Mouse (Mus musculus) bone marrow, adult 2 months (tissue): ENCODE measurements around the gene Mycbpap. TPM values are rescaled to one million over a fixed set of nuclear protein-coding genes. Genes with fewer than 3 reads are reported as not detected.

Experiments
- H3K27ac ChIP-seq: fragments of 200-500 bp; 2 replicates; pipeline ENCODE4 v1.5.1; 2012; ENCODE audit warnings: low read depth, mild to moderate bottlenecking, control low read depth, inconsistent platforms, low read length; ENCODE audit not compliant: control insufficient read depth, poor library complexity, insufficient read depth
- H3K4me1 ChIP-seq: fragments of 200-500 bp; 2 replicates; pipeline ENCODE4 v1.6.1; 2011; ENCODE audit warnings: low read length; ENCODE audit not compliant: control insufficient read depth, insufficient read depth
- H3K4me3 ChIP-seq: fragments of 200-500 bp; replicated peaks from 2 replicates; pipeline ENCODE3; 2011; ENCODE audit warnings: mild to moderate bottlenecking, low read depth, low read length, control low read depth; ENCODE audit not compliant: control insufficient read depth
- CTCF ChIP-seq: fragments of 200-500 bp; IDR thresholded peaks from 2 replicates; pipeline ENCODE4 v1.5.1; 2011; ENCODE audit warnings: low read length, control low read depth; ENCODE audit not compliant: control insufficient read depth, insufficient read depth
- POLR2A ChIP-seq: fragments of 200-500 bp; IDR thresholded peaks from 2 replicates; pipeline ENCODE4 v1.6.1; 2011; ENCODE audit warnings: low read depth, mild to moderate bottlenecking, control low read depth, low read length, borderline replicate concordance; ENCODE audit not compliant: control insufficient read depth
- WGBS: fragments of 180-500 bp; shearing (Covaris S2); methylation state at CpG from one replicate; pipeline ENCODE4 v1.1.7; 2018; 5-methylcytosine and 5-hydroxymethylcytosine counted together
- polyA plus RNA-seq: library from polyadenylated mRNA; stranded (reverse); fragments of >200 nt; gene quantifications from 2 replicates; pipeline ENCODE4 v1.2.4, GENCODE M21; 2011; ENCODE audit warnings: low replicate concordance; ENCODE audit not compliant: missing spikeins, insufficient read depth, insufficient read length

The Mycbpap gene
- polyA plus RNA-seq, 1 experiment: not detected

- WGBS: 65% methylated on average over 9 of the region's 9 CpGs
- no peak overlapping the region for H3K27ac ChIP-seq
- no peak overlapping the region for H3K4me3 ChIP-seq
- H3K4me1 ChIP-seq: no peaks in the 10 kb centered on the region
- TF ChIP-seq CTCF (no peak), POLR2A (no peak)
Measured at GRCm38 (mm10) chr11:94513452-94513851, 8.1 kb downstream of the Mycbpap start.

GRCm38 (mm10) chr11:94508976-94509375, 12.6 kb downstream of the Mycbpap start:
- 84% methylated on average over 10 of the region's 10 CpGs for WGBS
- no peak for TF ChIP-seq POLR2A
- TF ChIP-seq CTCF: no peak
- Histone ChIP-seq H3K4me3 (no peak overlapping the region), H3K4me1 (no peaks in the 10 kb centered on the region), H3K27ac (no peak overlapping the region)

- TF ChIP-seq POLR2A: no peak
- no peak for TF ChIP-seq CTCF
- Histone ChIP-seq H3K27ac (no peak overlapping the region), H3K4me1 (no peaks in the 10 kb centered on the region), H3K4me3 (no peak overlapping the region)
- 73% methylated on average over 8 of the region's 8 CpGs for WGBS
Measured at GRCm38 (mm10) chr11:94501482-94501881, 20.1 kb downstream of the Mycbpap start.

GRCm38 (mm10) chr11:94500362-94500761, 21.2 kb downstream of the Mycbpap start:
- H3K4me1 ChIP-seq: no peaks in the 10 kb centered on the region
- H3K4me3 ChIP-seq: no peak overlapping the region
- 48% methylated on average over 8 of the region's 8 CpGs for WGBS
- TF ChIP-seq CTCF (no peak), POLR2A (no peak)
- H3K27ac ChIP-seq: no peak overlapping the region

- no peak for TF ChIP-seq CTCF
- no peak for TF ChIP-seq POLR2A
- no peaks in the 10 kb centered on the region for H3K4me1 ChIP-seq
Measured at GRCm38 (mm10) chr11:94499661-94500152, 21.8 kb downstream of the Mycbpap start, which contains the start of gene Epn3. Gene Epn3 (minus strand): TSS chr11:94499974.

GRCm38 (mm10) chr11:94499035-94499434, 22.5 kb downstream of the Mycbpap start:
- 3% methylated on average over 2 of the region's 2 CpGs for WGBS
- no peak overlapping the region for H3K27ac ChIP-seq
- no peak overlapping the region for H3K4me3 ChIP-seq
- no peaks in the 10 kb centered on the region for H3K4me1 ChIP-seq
- TF ChIP-seq CTCF (no peak), POLR2A (no peak)

More at GRCm38 (mm10) chr11:94499661-94500152, 21.8 kb downstream of the Mycbpap start, which contains the start of gene Epn3:
- 4% methylated on average over 26 of the region's 26 CpGs for WGBS
- Histone ChIP-seq H3K27ac (no peak within 1 kb of the TSS), H3K4me3 (no peak within 1 kb of the TSS)

GRCm38 (mm10) chr11:94498093-94498996, 23.2 kb downstream of the Mycbpap start:
- Histone ChIP-seq H3K4me3 (no peak overlapping the region), H3K4me1 (no peaks in the 10 kb centered on the region), H3K27ac (no peak overlapping the region)
- no peak for TF ChIP-seq POLR2A
- no peak for TF ChIP-seq CTCF
- 33% methylated on average over 19 of the region's 19 CpGs for whole genome bisulfite sequencing

- no peak overlapping the region for H3K4me3 ChIP-seq
- H3K27ac ChIP-seq: no peak overlapping the region
- H3K4me1 ChIP-seq: no peaks in the 10 kb centered on the region
- TF ChIP-seq POLR2A (no peak), CTCF (no peak)
- WGBS: 82% methylated on average over 3 of the region's 3 CpGs
Measured at GRCm38 (mm10) chr11:94495415-94495814, 26.1 kb downstream of the Mycbpap start.
